Mouse (Mus musculus) gastrocnemius, adult 2 months (tissue): ENCODE results near the gene Atxn7l3. TPM values are rescaled to one million over a fixed set of nuclear protein-coding genes. Genes with fewer than 3 reads are reported as not detected.

ENCODE experiments used
- DNase-seq: peaks from one replicate; pipeline ENCODE4 v3.0.0; 2022
- H3K27ac ChIP-seq: fragments of 200-600 bp; 2 replicates; pipeline ENCODE4 v1.8.1; 2022; ENCODE audit warnings: mild to moderate bottlenecking
- H3K4me3 ChIP-seq: fragments of 200-600 bp; 2 replicates; pipeline ENCODE4 v1.8.1; 2022; ENCODE audit warnings: mild to moderate bottlenecking, moderate library complexity
- CTCF ChIP-seq: fragments of 200-600 bp; IDR thresholded peaks from 2 replicates; pipeline ENCODE4 v1.8.1; 2022; ENCODE audit warnings: antibody characterized with exemption, mild to moderate bottlenecking, moderate library complexity
- intact Hi-C: fragments of 180-260 bp; cut with DNase I; formaldehyde crosslinking; loops from one replicate; pipeline ENCODE4 v1.15.1; 2025
- total RNA-seq, 2 experiments: library from RNA; stranded (reverse); gene quantifications; 2 replicates each; pipeline ENCODE4 v1.2.3; 2021

Gene Atxn7l3
- total RNA-seq, 2 experiments from 2014 or later = 12.0 to 12.6 TPM

- no peak for TF ChIP-seq CTCF
Observed at GRCm38 (mm10) chr11:102331806-102332205, 35.4 kb upstream of the Atxn7l3 start.

GRCm38 (mm10) chr11:102330039-102330438 lies 33.6 kb upstream of the Atxn7l3 start:
- TF ChIP-seq CTCF = no peak
- intact Hi-C loops = no loop called here
- no peak overlapping the region for H3K27ac ChIP-seq
- H3K4me3 ChIP-seq = no peak overlapping the region
- DNase-seq = no peak

More at GRCm38 (mm10) chr11:102331806-102332205, 35.4 kb upstream of the Atxn7l3 start:
- intact Hi-C loops = no loop called here
- no peak overlapping the region for H3K27ac ChIP-seq
- H3K4me3 ChIP-seq = no peak overlapping the region
- no peak for DNase-seq

- H3K27ac ChIP-seq = no peak overlapping the region
- intact Hi-C loops = no loop called here
- DNase-seq = no peak
- H3K4me3 ChIP-seq = no peak overlapping the region
- no peak for TF ChIP-seq CTCF
Observed at GRCm38 (mm10) chr11:102329518-102329917, 33.1 kb upstream of the Atxn7l3 start.

- H3K4me3 ChIP-seq = no peak overlapping the region
Observed at GRCm38 (mm10) chr11:102327839-102328238, 31.4 kb upstream of the Atxn7l3 start.

GRCm38 (mm10) chr11:102327250-102327649 lies 30.8 kb upstream of the Atxn7l3 start:
- no peak overlapping the region for H3K27ac ChIP-seq
- no peak for TF ChIP-seq CTCF
- H3K4me3 ChIP-seq = no peak overlapping the region
- intact Hi-C loops = no loop called here
- peak; percentile 34 for DNase-seq

More at GRCm38 (mm10) chr11:102327839-102328238, 31.4 kb upstream of the Atxn7l3 start:
- intact Hi-C loops = no loop called here
- no peak for DNase-seq
- no peak for TF ChIP-seq CTCF
- H3K27ac ChIP-seq = no peak overlapping the region

- intact Hi-C loops = no loop called here
- DNase-seq = no peak
- TF ChIP-seq CTCF = no peak
- Histone ChIP-seq H3K4me3 (no peak overlapping the region), H3K27ac (no peak overlapping the region)
Observed at GRCm38 (mm10) chr11:102323516-102323915, 27.1 kb upstream of the Atxn7l3 start.

- DNase-seq = no peak
- TF ChIP-seq CTCF = no peak
- Histone ChIP-seq H3K4me3 (no peak overlapping the region), H3K27ac (no peak overlapping the region)
- intact Hi-C loops = no loop called here
Observed at GRCm38 (mm10) chr11:102321931-102322330, 25.5 kb upstream of the Atxn7l3 start.

- intact Hi-C loops = no loop called here
- peak; percentile 7; the same call in 1 of the 2 replicates for TF ChIP-seq CTCF
- peak overlapping the region; percentile 100 for H3K4me3 ChIP-seq
Observed at GRCm38 (mm10) chr11:102320686-102321005, 24.2 kb upstream of the Atxn7l3 start.

GRCm38 (mm10) chr11:102319941-102320685 lies 23.7 kb upstream of the Atxn7l3 start:
- DNase-seq = peak; percentile 92
- intact Hi-C loops = loop anchor here (1.0 kb wide), 1 partner anchor 87 kb away; the partner anchor contains the start of gene Slc25a39
- peak overlapping the region; percentile 100 for H3K27ac ChIP-seq
- TF ChIP-seq CTCF = no peak
- H3K4me3 ChIP-seq = peak overlapping the region; percentile 100

More at GRCm38 (mm10) chr11:102320686-102321005, 24.2 kb upstream of the Atxn7l3 start:
- DNase-seq = peak; percentile 86
- H3K27ac ChIP-seq = peak overlapping the region; percentile 100

GRCm38 (mm10) chr11:102319410-102319792 lies 23.0 kb upstream of the Atxn7l3 start, which contains the start of gene Ubtf:
Ubtf (minus strand) TSS chr11:102319742.
- TF ChIP-seq CTCF = no peak
- DNase-seq = peak; percentile 93
- Histone ChIP-seq H3K27ac (peak within 1 kb of the TSS; percentile 100), H3K4me3 (peak within 1 kb of the TSS; percentile 100)
- intact Hi-C loops = loop anchor here (1.0 kb wide), 1 partner anchor 88 kb away; the partner anchor contains the start of gene Slc25a39

GRCm38 (mm10) chr11:102318576-102319409 lies 22.4 kb upstream of the Atxn7l3 start:
- TF ChIP-seq CTCF = peak; percentile 3; the same call in 1 of the 2 replicates
- Histone ChIP-seq H3K27ac (peak overlapping the region; percentile 100), H3K4me3 (peak overlapping the region; percentile 100)
- intact Hi-C loops = loop anchor here (1.0 kb wide), 1 partner anchor 89 kb away; the partner anchor contains the start of gene Slc25a39
- peak; percentile 85 for DNase-seq

GRCm38 (mm10) chr11:102317901-102318575 lies 21.6 kb upstream of the Atxn7l3 start:
- intact Hi-C loops = no loop called here
- Histone ChIP-seq H3K27ac (peak overlapping the region; percentile 100), H3K4me3 (peak overlapping the region; percentile 100)
- DNase-seq = peak; percentile 89
- no peak for TF ChIP-seq CTCF
